Mouse (Mus musculus) forebrain, embryonic 11.5 days (tissue): ENCODE results near the gene Olfr1126. TPM values are rescaled to one million over a fixed set of nuclear protein-coding genes. Genes with fewer than 3 reads are reported as not detected.

Experiments
- ATAC-seq: fragments of 200-750 bp; cut with Nextera tagmentation; replicated peaks from 2 replicates; pipeline ENCODE4 v1.8.0; 2017; ENCODE audit warnings: moderate TSS enrichment; ENCODE audit not compliant: low FRiP score
- DNase-seq: peaks from one replicate; pipeline ENCODE4 v3.0.0-alpha.2; 2017; ENCODE audit warnings: low spot score
- H3K27ac ChIP-seq: fragments of 300-500 bp; sonication (generic); 2 replicates; pipeline ENCODE4 v1.5.1; 2014; ENCODE audit warnings: low read depth, low read length
- H3K27me3 ChIP-seq: fragments of 300-500 bp; sonication (generic); 2 replicates; pipeline ENCODE4 v1.6.1; 2014; ENCODE audit warnings: mild to moderate bottlenecking, low read length, mixed read lengths; ENCODE audit not compliant: control insufficient read depth, insufficient read depth
- H3K36me3 ChIP-seq: fragments of 300-500 bp; sonication (generic); 2 replicates; pipeline ENCODE4 v1.6.1; 2014; ENCODE audit warnings: mild to moderate bottlenecking, low read length, moderate library complexity, mixed read lengths; ENCODE audit not compliant: control insufficient read depth, insufficient read depth
- H3K4me1 ChIP-seq: fragments of 300-500 bp; sonication (generic); replicated peaks from 2 replicates; pipeline ENCODE4 v1.6.1; 2014; ENCODE audit warnings: low read length, mixed read lengths; ENCODE audit not compliant: control insufficient read depth, insufficient read depth
- H3K4me2 ChIP-seq: fragments of 300-500 bp; sonication (generic); 2 replicates; pipeline ENCODE4 v1.6.1; 2014; ENCODE audit warnings: low read depth, mild to moderate bottlenecking, low read length, moderate library complexity, mixed read lengths; ENCODE audit not compliant: severe bottlenecking
- H3K4me3 ChIP-seq: fragments of 300-500 bp; sonication (generic); 2 replicates; pipeline ENCODE4 v1.5.1; 2014; ENCODE audit warnings: low read depth, low read length
- H3K9ac ChIP-seq: fragments of 300-500 bp; sonication (generic); 2 replicates; pipeline ENCODE4 v1.6.1; 2014; ENCODE audit warnings: low read length
- H3K9me3 ChIP-seq: fragments of 300-500 bp; sonication (generic); 2 replicates; pipeline ENCODE4 v1.6.1; 2016; ENCODE audit warnings: low read length, mixed read lengths; ENCODE audit not compliant: control insufficient read depth
- WGBS: fragments of 180-500 bp; shearing (Covaris S2); extraction: QIAGEN DNeasy Blood & Tissue Kit; methylation state at CpG from one replicate; pipeline ENCODE4 v1.1.7; 2014; 5-methylcytosine and 5-hydroxymethylcytosine counted together
- polyA plus RNA-seq: library from polyadenylated mRNA; unstranded; fragments of >200 nt; fragmentation: Nextera tagmentation; extraction: Ambion mirVana; gene quantifications from 2 replicates; pipeline ENCODE4 v1.2.1, GENCODE M21; 2014

The Olfr1126 gene
- polyA plus RNA-seq, 1 experiment from 2014 or later: not detected

DNA sequence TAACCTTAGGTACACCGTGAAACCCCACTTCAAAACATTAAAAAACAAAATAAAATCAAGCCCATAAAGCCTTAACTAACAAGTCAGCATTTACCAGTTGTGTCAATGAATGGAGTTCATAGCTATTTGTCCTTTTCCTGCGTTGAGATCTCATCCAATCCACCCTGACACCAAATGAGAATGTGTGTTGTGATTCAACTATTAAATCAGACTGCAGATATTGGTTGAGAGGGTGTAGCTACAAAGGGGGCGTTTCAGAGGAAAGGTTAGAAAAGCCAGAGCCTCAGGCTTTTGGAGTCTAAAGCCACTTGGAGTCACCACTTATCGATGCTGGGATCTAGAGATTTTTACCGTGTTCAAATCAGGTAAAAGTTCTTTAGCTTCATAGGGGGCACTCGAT lies 52.5 kb downstream of the Olfr1126 start, which contains the start of gene Pramel6:
Gene Pramel6, plus strand, starts transcription at position 301 of the 400 bp plus-strand sequence.
- no peak within 1 kb of the TSS for H3K9ac ChIP-seq
- no peak for ATAC-seq

More for the DNA sequence above, 52.5 kb downstream of the Olfr1126 start, which contains the start of gene Pramel6:
- H3K27me3 ChIP-seq: no peaks in the 10 kb centered on the region
- no peaks in the 10 kb centered on the region for H3K36me3 ChIP-seq
- no peaks in the 10 kb centered on the region for H3K9me3 ChIP-seq
- no peaks in the 10 kb centered on the region for H3K4me1 ChIP-seq
- no peak within 1 kb of the TSS for H3K27ac ChIP-seq
- no peak for DNase-seq
- no peak within 1 kb of the TSS for H3K4me2 ChIP-seq
- H3K4me3 ChIP-seq: no peak within 1 kb of the TSS
- 91% methylated on average over 6 of the region's 6 CpGs for WGBS

Other genes starting within 250 kb of the Olfr1126 start
- not detected in 2 replicates for gene Olfr1113, start 245.0 kb upstream of the Olfr1126 start, polyA plus RNA-seq
- not detected in 2 replicates for gene Olfr1115, start 205.9 kb upstream of the Olfr1126 start, polyA plus RNA-seq
- not detected in 2 replicates for gene Olfr1116, start 186.4 kb upstream of the Olfr1126 start, polyA plus RNA-seq
- gene Olfr1118, start 146.4 kb upstream of the Olfr1126 start, polyA plus RNA-seq: not detected in 2 replicates
- gene Olfr1120, start 99.1 kb upstream of the Olfr1126 start, polyA plus RNA-seq: not detected in 2 replicates
- not detected in 2 replicates for gene Olfr1121, start 84.1 kb upstream of the Olfr1126 start, polyA plus RNA-seq
- gene Olfr1122, start 68.1 kb upstream of the Olfr1126 start, polyA plus RNA-seq: not detected in 2 replicates
- gene Olfr1123, start 37.3 kb upstream of the Olfr1126 start, polyA plus RNA-seq: not detected in 2 replicates
- gene Olfr1124, start 23.7 kb upstream of the Olfr1126 start, polyA plus RNA-seq: 0.09 and 0.21 TPM in 2 replicates
- not detected in 2 replicates for gene Pramel7, start 43.1 kb downstream of the Olfr1126 start, polyA plus RNA-seq
- not detected in 2 replicates for gene Pramel6, start 52.6 kb downstream of the Olfr1126 start, polyA plus RNA-seq
- not detected in 2 replicates for gene Olfr153, start 77.8 kb downstream of the Olfr1126 start, polyA plus RNA-seq
- not detected in 2 replicates for gene Olfr1128, start 91.6 kb downstream of the Olfr1126 start, polyA plus RNA-seq
- not detected in 2 replicates for gene Olfr1129, start 119.9 kb downstream of the Olfr1126 start, polyA plus RNA-seq
- not detected in 2 replicates for gene Olfr1130, start 152.2 kb downstream of the Olfr1126 start, polyA plus RNA-seq
- gene Olfr1131, start 173.1 kb downstream of the Olfr1126 start, polyA plus RNA-seq: not detected in 2 replicates
- gene Olfr1132, start 183.6 kb downstream of the Olfr1126 start, polyA plus RNA-seq: not detected in 2 replicates
- not detected in 2 replicates for gene Olfr1133, start 193.4 kb downstream of the Olfr1126 start, polyA plus RNA-seq
- not detected in 2 replicates for gene Olfr1134, start 204.5 kb downstream of the Olfr1126 start, polyA plus RNA-seq
- gene Olfr1135, start 219.7 kb downstream of the Olfr1126 start, polyA plus RNA-seq: not detected in 2 replicates
- not detected in 2 replicates for gene Olfr1136, start 240.0 kb downstream of the Olfr1126 start, polyA plus RNA-seq